Mouse (Mus musculus): ENCODE measurements around the gene Setd5.

Gene Setd5

GRCm38 (mm10) chr6:113193765-113194460 lies 116.7 kb downstream of the Setd5 start:
- no peak for DNase-seq (ENCODE audit: low spot score in 2 of 2)

GRCm38 (mm10) chr6:113194517-113194840 lies 117.3 kb downstream of the Setd5 start:
- DNase-seq (ENCODE audit: low spot score in 2 of 2) = no peak

DNA sequence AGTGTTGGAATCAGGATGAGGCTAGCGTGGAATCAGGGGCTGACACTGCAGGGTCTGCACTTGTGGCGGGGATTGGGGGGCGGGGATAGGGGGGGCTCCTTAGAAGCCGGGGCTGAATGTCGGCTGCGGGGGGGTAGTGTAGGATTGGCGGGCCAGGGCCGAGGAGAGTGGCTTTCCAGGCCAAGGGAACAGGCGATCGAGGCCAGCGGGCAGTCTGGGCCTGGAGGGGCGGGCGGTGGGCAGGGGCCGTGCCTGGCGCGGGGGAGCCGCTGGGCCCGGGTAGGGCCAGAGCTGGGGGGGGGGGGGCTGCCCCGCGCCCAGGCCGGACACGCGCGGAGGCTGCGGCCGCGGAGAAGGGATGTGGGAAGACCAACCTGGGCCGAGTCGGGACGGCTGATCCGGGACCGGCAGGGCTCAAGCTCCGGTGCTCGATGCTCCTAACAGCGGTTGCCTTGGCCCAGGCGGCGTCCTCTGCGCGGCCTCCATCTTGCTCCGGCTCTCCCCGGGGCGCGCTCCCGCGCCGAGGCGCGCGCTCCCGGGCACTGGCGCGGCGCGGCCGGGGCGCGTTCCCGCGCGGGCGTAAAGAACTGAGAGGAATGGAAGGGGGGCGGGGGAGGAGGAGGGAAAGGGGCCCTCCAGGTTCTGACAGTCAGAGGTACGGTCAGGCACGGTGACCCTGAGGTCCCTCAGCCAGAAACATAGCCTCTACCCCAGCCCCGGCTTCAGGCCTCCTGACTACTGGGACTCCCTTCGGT lies 117.9 kb downstream of the Setd5 start, which contains the start of gene Lhfpl4:
Gene Lhfpl4 (minus strand): TSS at position 544 of the 755 bp plus-strand sequence.
- DNase-seq (ENCODE audit: low spot score in 2 of 2) = no peak

GRCm38 (mm10) chr6:113195596-113195992 lies 118.4 kb downstream of the Setd5 start:
- no peak for DNase-seq (ENCODE audit: low spot score in 2 of 2)
